14 mouse cellular contexts compared by ENCODE assay signal in genomic region chr5:54001021-54001420, GRCm38 (mm10). TPM values are rescaled to one million over a fixed set of nuclear protein-coding genes. Genes with fewer than 3 reads are reported as not detected.
A peak's percentile ranks its signal among the peaks of the same experiment; 100 is the strongest.
DNase-seq lines count a peak whose midpoint lies in the region; ATAC-seq and TF ChIP-seq lines count a peak whose summit lies in the region.
"Had no signal": no experiment of that assay in that cellular context is flagged by ENCODE, and none has a peak within 500 bp of the region (broad histone marks: within the 10 kb centered on the region; RNA-seq: fewer than 3 reads in every experiment).

No protein-coding gene starts in this region.

- no peak overlapping the region for H3K9ac ChIP-seq in heart, embryonic 12.5 days
- no peak overlapping the region for H3K9ac ChIP-seq in kidney, postnatal 0 days (ENCODE audit: low read depth, low read length)
- no peak overlapping the region for H3K9ac ChIP-seq in intestine, embryonic 16.5 days (ENCODE audit: low read depth, low read length)
- H3K9ac ChIP-seq: forebrain, embryonic 15.5 days; liver, embryonic 14.5 days had no signal

- DNase-seq in heart, adult 9 months (ENCODE audit: low spot score in 2 of 2), result no peak
- peak; percentile 59 for DNase-seq in kidney, postnatal 0 days (ENCODE audit: low spot score)
- DNase-seq in kidney, postnatal 36 days, result no peak
- peak; percentile 24 for DNase-seq in 3T3-L1 (ENCODE audit: low read depth, low spot score)
- no peak for DNase-seq in thymus, postnatal 25 days
- no peak for DNase-seq in cerebellum, postnatal 14 days
- DNase-seq: adrenal gland, postnatal 14 days; kidney, postnatal 14 days; spleen, adult 18-20 months had no signal

- H3K36me3 ChIP-seq in heart, embryonic 12.5 days, result no peaks in the 10 kb centered on the region
- no peaks in the 10 kb centered on the region for H3K36me3 ChIP-seq in kidney, postnatal 0 days (ENCODE audit: insufficient read depth, low read length)
- H3K36me3 ChIP-seq in intestine, embryonic 16.5 days (ENCODE audit: control insufficient read depth, insufficient read depth, low read length), result no peaks in the 10 kb centered on the region
- H3K36me3 ChIP-seq: forebrain, embryonic 15.5 days had no signal

- H3K9me3 ChIP-seq in heart, embryonic 12.5 days (replicated peaks), result no peaks in the 10 kb centered on the region
- no peaks in the 10 kb centered on the region for H3K9me3 ChIP-seq in kidney, postnatal 0 days (replicated peaks; ENCODE audit: low read length)
- no peaks in the 10 kb centered on the region for H3K9me3 ChIP-seq in intestine, embryonic 16.5 days (ENCODE audit: control insufficient read depth, low read length)
- H3K9me3 ChIP-seq: forebrain, embryonic 15.5 days had no signal

- H3K27ac ChIP-seq in heart, embryonic 12.5 days (ENCODE audit: poor library complexity, severe bottlenecking), result no peak overlapping the region
- no peak overlapping the region for H3K27ac ChIP-seq in kidney, postnatal 0 days
- no peak overlapping the region for H3K27ac ChIP-seq in intestine, embryonic 16.5 days (ENCODE audit: low read length)
- H3K27ac ChIP-seq: forebrain, embryonic 15.5 days; left cerebral cortex, adult 2 months; liver, embryonic 14.5 days had no signal

- ATAC-seq in heart, embryonic 12.5 days (ENCODE audit: insufficient number of reproducible peaks, low FRiP score), result no peak
- ATAC-seq in kidney, postnatal 0 days (replicated peaks; ENCODE audit: low FRiP score, low read depth), result no peak
- ATAC-seq in intestine, embryonic 16.5 days, result no peak
- ATAC-seq: forebrain, embryonic 15.5 days had no signal

- no peak overlapping the region for H3K4me3 ChIP-seq in heart, embryonic 12.5 days
- H3K4me3 ChIP-seq in kidney, postnatal 0 days (replicated peaks; ENCODE audit: low read depth, low read length), result no peak overlapping the region
- no peak overlapping the region for H3K4me3 ChIP-seq in intestine, embryonic 16.5 days (ENCODE audit: low read length)

- H3K4me1 ChIP-seq in heart, embryonic 12.5 days (replicated peaks), result peaks cover 15% of the 10 kb centered on the region; the same call in 1 of the 2 replicates
- peaks cover 9% of the 10 kb centered on the region; the same call in 1 of the 2 replicates for H3K4me1 ChIP-seq in kidney, postnatal 0 days (replicated peaks; ENCODE audit: insufficient read depth, low read length)
- H3K4me1 ChIP-seq in intestine, embryonic 16.5 days (ENCODE audit: control insufficient read depth, insufficient read depth, low read length), result peaks cover 10% of the 10 kb centered on the region

- H3K4me2 ChIP-seq in heart, embryonic 12.5 days, result peak overlapping the region; percentile 21; the same call in 1 of the 2 replicates
- peak overlapping the region; percentile 35 for H3K4me2 ChIP-seq in kidney, postnatal 0 days (ENCODE audit: low read length)
- 0 out of 2 replicates have a peak overlapping the region, but pooled peaks have one; percentile 7 for H3K4me2 ChIP-seq in intestine, embryonic 16.5 days (ENCODE audit: low read depth, low read length)

- H3K27me3 ChIP-seq in heart, embryonic 12.5 days (replicated peaks), result no peaks in the 10 kb centered on the region
- no peaks in the 10 kb centered on the region for H3K27me3 ChIP-seq in kidney, postnatal 0 days (ENCODE audit: insufficient read depth, low read length)
- H3K27me3 ChIP-seq in intestine, embryonic 16.5 days (replicated peaks; ENCODE audit: control insufficient read depth, insufficient read depth, low read length), result no peaks in the 10 kb centered on the region
- H3K27me3 ChIP-seq: forebrain, embryonic 15.5 days had no signal

- no peak for TF ChIP-seq CTCF in kidney, postnatal 0 days (IDR thresholded peaks at IDR 0.05; ENCODE audit: low read depth)

- WGBS in heart, embryonic 12.5 days, result 61% methylated on average over 5 of the region's 5 CpGs
- whole genome bisulfite sequencing in kidney, postnatal 0 days, result 24% methylated on average over 5 of the region's 5 CpGs
- 49% methylated on average over 5 of the region's 5 CpGs for WGBS in intestine, embryonic 16.5 days

RNA-seq across cellular contexts. Expression of gene Stim2, which starts 2.7 kb away (rescaled TPM):
- polyA plus RNA-seq in heart, embryonic 12.5 days (2016; fragmentation: Nextera tagmentation; extraction: Ambion mirVana), result 15.7 and 17.9 TPM in 2 replicates
- polyA plus RNA-seq in kidney, postnatal 0 days (2015; fragmentation: Nextera tagmentation; extraction: Ambion mirVana), result 21.4 and 24.2 TPM in 2 replicates
- polyA plus RNA-seq in intestine, embryonic 16.5 days (2015; fragmentation: Nextera tagmentation; extraction: Ambion mirVana), result 9.8 and 13.3 TPM in 2 replicates

Comparison
In these comparisons a context has a peak if more than half of its experiments do, and no peak if none do; other contexts are left out.
1. DNase-seq: peak in kidney, postnatal 0 days (single experiment) and 3T3-L1 (single experiment); none in heart, adult 9 months (0 of 2), kidney, postnatal 36 days (0 of 2), thymus, postnatal 25 days (single experiment) and cerebellum, postnatal 14 days (0 of 2).
2. Peak in every context shown above with its lines, with median percentiles within 50 percentile points of each other: H3K4me2 ChIP-seq.